Mouse (Mus musculus) erythroblast, embryonic 14.5 days (primary cell): Measurements from ENCODE around the gene Klra6.

ENCODE experiments used
- GATA1 ChIP-seq: IDR thresholded peaks from 2 replicates; pipeline ENCODE4 v1.6.1; 2012; ENCODE audit warnings: low read length, inconsistent platforms, mixed read lengths
- TAL1 ChIP-seq: IDR thresholded peaks from 3 replicates; pipeline ENCODE4 v1.6.1; 2012; ENCODE audit warnings: low read length, inconsistent platforms, mixed read lengths

GRCm38 (mm10) chr6:130026854-130027253, at the start of gene Klra6:
- TF ChIP-seq GATA1 (no peak), TAL1 (no peak)
